Mouse (Mus musculus): ENCODE results near the gene Denr. TPM values are rescaled to one million over a fixed set of nuclear protein-coding genes. Genes with fewer than 3 reads are reported as not detected.
A peak's percentile ranks its signal among the peaks of the same experiment; 100 is the strongest.

Denr gene
- polyA plus RNA-seq, 1 experiment from 2014 or later, result 169 TPM

- peaks cover 9% of the 10 kb centered on the region for H3K4me1 ChIP-seq
- H3K27me3 ChIP-seq, result peaks cover 10% of the 10 kb centered on the region
- no peak overlapping the region for H3K27ac ChIP-seq
- peak overlapping the region; percentile 87 for H3K4me2 ChIP-seq (replicated peaks)
- H3K36me3 ChIP-seq, result no peaks in the 10 kb centered on the region
- H3K9me3 ChIP-seq, result no peaks in the 10 kb centered on the region
- peak overlapping the region; percentile 65 for H3K9ac ChIP-seq
- WGBS, result under 1% methylated on average over 14 of the region's 14 CpGs
- peak overlapping the region; percentile 74 for H3K4me3 ChIP-seq
- ATAC-seq (ENCODE audit: insufficient number of reproducible peaks, insufficient read depth, low FRiP score, low TSS enrichment), result no peak
Measured at GRCm38 (mm10) chr5:123974179-123974485, 67.2 kb downstream of the Denr start.

GRCm38 (mm10) chr5:123974616-123975111 is 67.7 kb downstream of the Denr start:
- no peaks in the 10 kb centered on the region for H3K9me3 ChIP-seq
- 40% methylated on average over 11 of the region's 11 CpGs for WGBS
- no peaks in the 10 kb centered on the region for H3K36me3 ChIP-seq
- H3K27me3 ChIP-seq, result peaks cover 10% of the 10 kb centered on the region
- no peak overlapping the region for H3K9ac ChIP-seq
- ATAC-seq (ENCODE audit: insufficient number of reproducible peaks, insufficient read depth, low FRiP score, low TSS enrichment), result no peak
- peaks cover 9% of the 10 kb centered on the region for H3K4me1 ChIP-seq
- peak overlapping the region; percentile 87 for H3K4me2 ChIP-seq (replicated peaks)
- peak overlapping the region; percentile 74 for H3K4me3 ChIP-seq
- H3K27ac ChIP-seq, result no peak overlapping the region

- WGBS, result 67% methylated on average over 6 of the region's 6 CpGs
- no peak overlapping the region for H3K4me2 ChIP-seq (replicated peaks)
Measured at GRCm38 (mm10) chr5:123975668-123976180, 68.7 kb downstream of the Denr start.

GRCm38 (mm10) chr5:123977231-123977630 is 70.3 kb downstream of the Denr start:
- Histone ChIP-seq H3K27ac (no peak overlapping the region), H3K36me3 (no peaks in the 10 kb centered on the region), H3K9ac (no peak overlapping the region), H3K4me1 (peaks cover 9% of the 10 kb centered on the region), H3K4me2 (replicated peaks) (no peak overlapping the region), H3K4me3 (no peak overlapping the region), H3K9me3 (no peaks in the 10 kb centered on the region), H3K27me3 (peaks cover 10% of the 10 kb centered on the region)
- no peak for ATAC-seq (ENCODE audit: insufficient number of reproducible peaks, insufficient read depth, low FRiP score, low TSS enrichment)
- WGBS, result 26% methylated on average over 3 of the region's 3 CpGs

More at GRCm38 (mm10) chr5:123975668-123976180, 68.7 kb downstream of the Denr start:
- Histone ChIP-seq H3K27me3 (peaks cover 10% of the 10 kb centered on the region), H3K4me3 (no peak overlapping the region), H3K9me3 (no peaks in the 10 kb centered on the region), H3K4me1 (peaks cover 9% of the 10 kb centered on the region), H3K9ac (no peak overlapping the region), H3K36me3 (no peaks in the 10 kb centered on the region), H3K27ac (no peak overlapping the region)
- no peak for ATAC-seq (ENCODE audit: insufficient number of reproducible peaks, insufficient read depth, low FRiP score, low TSS enrichment)

GRCm38 (mm10) chr5:123978131-123978530 is 71.2 kb downstream of the Denr start:
- Histone ChIP-seq H3K36me3 (no peaks in the 10 kb centered on the region), H3K4me3 (no peak overlapping the region), H3K4me2 (replicated peaks) (no peak overlapping the region), H3K27ac (no peak overlapping the region), H3K9ac (no peak overlapping the region), H3K4me1 (peaks cover 9% of the 10 kb centered on the region), H3K27me3 (peaks cover 8% of the 10 kb centered on the region), H3K9me3 (no peaks in the 10 kb centered on the region)
- ATAC-seq (ENCODE audit: insufficient number of reproducible peaks, insufficient read depth, low FRiP score, low TSS enrichment), result no peak
- 76% methylated on average over 5 of the region's 5 CpGs for WGBS

Other genes starting within 250 kb of the Denr start
- 50.6 and 53.2 TPM in 2 replicates for gene Clip1, start 222.6 kb upstream of the Denr start, polyA plus RNA-seq (2016; fragmentation: Nextera tagmentation; extraction: Ambion mirVana)
- 90.7 and 98.4 TPM in 2 replicates for gene Zcchc8, start 186.1 kb upstream of the Denr start, polyA plus RNA-seq (2016; fragmentation: Nextera tagmentation; extraction: Ambion mirVana)
- gene Rsrc2, start 157.8 kb upstream of the Denr start, polyA plus RNA-seq (2016; fragmentation: Nextera tagmentation; extraction: Ambion mirVana), result 161 and 164 TPM in 2 replicates
- gene Kntc1, start 157.5 kb upstream of the Denr start, polyA plus RNA-seq (2016; fragmentation: Nextera tagmentation; extraction: Ambion mirVana), result 40.9 and 41.2 TPM in 2 replicates
- gene Hcar2, start 41.7 kb upstream of the Denr start, polyA plus RNA-seq (2016; fragmentation: Nextera tagmentation; extraction: Ambion mirVana), result 0.11 and 0.19 TPM in 2 replicates
- 0.24 and 0.26 TPM in 2 replicates for gene Hcar1, start 27.2 kb upstream of the Denr start, polyA plus RNA-seq (2016; fragmentation: Nextera tagmentation; extraction: Ambion mirVana)
- 2.8 and 5.4 TPM in 2 replicates for gene Gm43518, start 20.2 kb downstream of the Denr start, polyA plus RNA-seq (2016; fragmentation: Nextera tagmentation; extraction: Ambion mirVana)
- 7.1 and 7.8 TPM in 2 replicates for gene Ccdc62, start 23.5 kb downstream of the Denr start, polyA plus RNA-seq (2016; fragmentation: Nextera tagmentation; extraction: Ambion mirVana)
- gene Hip1r, start 66.5 kb downstream of the Denr start, polyA plus RNA-seq (2016; fragmentation: Nextera tagmentation; extraction: Ambion mirVana), result 10.0 and 11.4 TPM in 2 replicates
- gene Vps37b, start 125.1 kb downstream of the Denr start, polyA plus RNA-seq (2016; fragmentation: Nextera tagmentation; extraction: Ambion mirVana), result 42.5 and 42.8 TPM in 2 replicates
- 1.3 and 1.9 TPM in 2 replicates for gene Abcb9, start 188.6 kb downstream of the Denr start, polyA plus RNA-seq (2016; fragmentation: Nextera tagmentation; extraction: Ambion mirVana)
- gene Ogfod2, start 205.1 kb downstream of the Denr start, polyA plus RNA-seq (2016; fragmentation: Nextera tagmentation; extraction: Ambion mirVana), result 19.2 and 21.0 TPM in 2 replicates
- 113 and 122 TPM in 2 replicates for gene Arl6ip4, start 208.9 kb downstream of the Denr start, polyA plus RNA-seq (2016; fragmentation: Nextera tagmentation; extraction: Ambion mirVana)